Mouse (Mus musculus) erythroblast, adult 5-6 weeks (primary cell): ENCODE measurements around the gene Serpinf1. TPM values are rescaled to one million over a fixed set of nuclear protein-coding genes. Genes with fewer than 3 reads are reported as not detected.
"Not testable (repeated sequence)": the region's sequence is repeated elsewhere in the genome, so short reads cannot be mapped to it uniquely, and the experiment has no call there.

Experiments used
- ATAC-seq: replicated peaks from 2 replicates; pipeline ENCODE4 v1.8.0; 2016; ENCODE audit warnings: moderate number of reproducible peaks, mild to moderate bottlenecking, moderate TSS enrichment, inconsistent platforms; ENCODE audit not compliant: poor library complexity, low FRiP score, severe bottlenecking
- total RNA-seq, 2 experiments: library from RNA; stranded (forward) in 1 of 2; stranded (reverse) in 1 of 2; fragments of 150-400 nt in 1 of 2; fragments of 200-764, 138-1000 nt in 1 of 2; gene quantifications; 2 replicates each; pipeline versions ENCODE4 v1.2.3 to v1.2.4; 2015 to 2017; ENCODE audit warnings: low replicate concordance in 2 of 2

Gene Serpinf1
- total RNA-seq, 2 experiments from 2014 or later, result 3.7 to 10.4 TPM

GRCm38 (mm10) chr11:75456440-75456871 is 34.0 kb upstream of the Serpinf1 start:
- ATAC-seq, result no peak

- ATAC-seq, result not testable (repeated sequence)
These were observed 33.5 kb upstream of the Serpinf1 start for GRCm38 (mm10) chr11:75455971-75456370.

DNA sequence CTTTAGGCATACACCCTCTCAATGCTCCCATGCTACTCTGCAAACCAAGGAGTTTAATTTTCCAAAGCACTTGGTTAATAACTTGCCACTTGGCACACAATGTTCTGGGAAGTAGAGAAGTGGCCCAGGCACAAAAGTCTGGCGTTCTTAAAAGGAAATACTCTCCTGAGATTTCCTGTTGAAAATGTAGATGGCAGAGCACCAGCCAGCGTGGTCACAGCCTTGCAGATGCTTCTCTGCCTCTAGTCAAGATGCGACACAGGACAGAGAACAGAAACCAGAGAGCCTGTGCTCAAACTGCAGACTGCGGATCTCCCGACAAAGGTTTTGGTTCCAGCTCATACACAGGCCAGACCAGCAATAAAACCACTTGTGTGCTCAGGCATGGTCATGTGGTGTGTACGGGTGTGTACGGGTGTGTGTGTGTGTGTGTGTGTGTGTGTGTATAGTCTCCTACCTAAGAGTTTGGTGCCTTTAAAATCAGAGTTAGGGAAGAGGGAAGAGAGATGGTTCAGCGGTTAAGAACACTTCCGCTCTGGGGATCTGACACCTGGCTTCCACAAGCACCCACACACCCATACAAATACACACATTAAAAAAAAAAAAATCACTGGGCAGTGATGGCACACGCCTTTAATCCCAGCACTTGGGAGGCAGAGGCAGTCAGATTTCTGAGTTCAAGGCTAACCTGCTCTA is 32.7 kb upstream of the Serpinf1 start:
- ATAC-seq, result no peak

GRCm38 (mm10) chr11:75453991-75454930 is 31.8 kb upstream of the Serpinf1 start, which contains the start of gene Wdr81:
Gene Wdr81, minus strand, starts transcription at chr11:75454717.
- peak; percentile 73 for ATAC-seq

- ATAC-seq, result no peak
These were observed 30.5 kb upstream of the Serpinf1 start for GRCm38 (mm10) chr11:75452812-75453557.

- no peak for ATAC-seq
These were observed 29.6 kb upstream of the Serpinf1 start for GRCm38 (mm10) chr11:75452081-75452480.

DNA sequence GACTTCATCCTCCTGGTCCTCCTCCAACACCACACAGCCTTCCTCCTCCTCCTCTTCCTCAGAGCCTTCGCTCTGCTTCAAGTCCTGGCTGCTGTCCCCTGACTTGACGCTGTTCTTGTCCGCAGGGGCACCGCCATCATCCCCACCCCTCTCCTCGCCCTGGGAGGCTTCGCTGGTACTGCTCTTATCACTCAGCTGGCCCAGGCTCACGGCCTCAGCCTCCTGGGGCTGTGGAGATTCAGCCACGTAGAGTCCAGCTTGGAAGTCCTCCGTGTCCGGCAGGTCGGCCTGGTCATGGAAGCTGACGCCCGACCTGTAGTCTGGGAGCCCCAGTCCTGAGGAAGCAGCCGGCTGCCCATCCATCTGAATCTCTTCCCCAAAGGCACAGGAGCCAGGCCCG is 28.4 kb upstream of the Serpinf1 start:
- peak; percentile 48 for ATAC-seq

GRCm38 (mm10) chr11:75450304-75450908 is 27.9 kb upstream of the Serpinf1 start:
- ATAC-seq, result peak; percentile 57

GRCm38 (mm10) chr11:75449695-75450094 is 27.2 kb upstream of the Serpinf1 start:
- ATAC-seq, result peak; percentile 33

GRCm38 (mm10) chr11:75448575-75448974 is 26.1 kb upstream of the Serpinf1 start:
- ATAC-seq, result peak; percentile 57

GRCm38 (mm10) chr11:75443711-75444110 is 21.2 kb upstream of the Serpinf1 start:
- ATAC-seq, result no peak

DNA sequence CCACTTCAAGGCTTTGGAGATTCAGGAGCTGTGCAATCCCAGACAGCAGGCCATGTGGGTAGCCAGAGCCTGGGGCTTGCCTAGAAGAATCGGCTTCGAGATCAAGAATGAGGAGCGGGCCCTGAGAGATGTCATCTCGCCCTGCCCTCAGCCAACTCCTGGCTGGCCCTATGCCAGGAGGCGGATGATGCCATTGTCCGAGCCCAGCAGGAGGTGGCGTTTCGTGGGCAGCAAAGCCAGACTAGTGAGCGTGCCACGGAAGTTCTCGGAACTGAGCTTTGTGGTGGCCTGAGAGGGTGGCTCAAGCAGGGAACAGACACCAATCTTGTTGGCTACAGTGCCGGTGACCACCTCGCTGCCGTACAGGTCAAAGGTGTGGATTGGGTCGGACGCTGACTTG is 19.1 kb upstream of the Serpinf1 start:
- no peak for ATAC-seq

GRCm38 (mm10) chr11:75441034-75441433 is 18.5 kb upstream of the Serpinf1 start:
- ATAC-seq, result no peak

GRCm38 (mm10) chr11:75439951-75440350 is 17.4 kb upstream of the Serpinf1 start:
- ATAC-seq, result no peak

- no peak for ATAC-seq
These were observed 16.9 kb upstream of the Serpinf1 start, which contains the start of gene Serpinf2 for GRCm38 (mm10) chr11:75439363-75439762. Gene Serpinf2, minus strand, starts transcription at chr11:75439591.

GRCm38 (mm10) chr11:75438804-75439203 is 16.3 kb upstream of the Serpinf1 start:
- ATAC-seq, result no peak

GRCm38 (mm10) chr11:75438194-75438593 is 15.7 kb upstream of the Serpinf1 start:
- no peak for ATAC-seq

- no peak for ATAC-seq
These were observed 11.6 kb upstream of the Serpinf1 start for GRCm38 (mm10) chr11:75434138-75434537.

- ATAC-seq, result no peak
These were observed 8.8 kb upstream of the Serpinf1 start for GRCm38 (mm10) chr11:75431307-75431706.
